Mouse (Mus musculus) urinary bladder, postnatal 36 days (tissue): ENCODE measurements at regions not wholly inside any gene's neighbourhood (a gene's known extent, or its start where the extent isn't known, plus 50 kb on each side); places are given as distances from the start of the nearest gene placed in this dataset.

Source experiments
- DNase-seq, 2 experiments: peaks; one replicate each; pipeline ENCODE4 v3.0.0; 2022; ENCODE audit warnings: low spot score in 2 of 2, mixed read lengths in 1 of 2

DNA sequence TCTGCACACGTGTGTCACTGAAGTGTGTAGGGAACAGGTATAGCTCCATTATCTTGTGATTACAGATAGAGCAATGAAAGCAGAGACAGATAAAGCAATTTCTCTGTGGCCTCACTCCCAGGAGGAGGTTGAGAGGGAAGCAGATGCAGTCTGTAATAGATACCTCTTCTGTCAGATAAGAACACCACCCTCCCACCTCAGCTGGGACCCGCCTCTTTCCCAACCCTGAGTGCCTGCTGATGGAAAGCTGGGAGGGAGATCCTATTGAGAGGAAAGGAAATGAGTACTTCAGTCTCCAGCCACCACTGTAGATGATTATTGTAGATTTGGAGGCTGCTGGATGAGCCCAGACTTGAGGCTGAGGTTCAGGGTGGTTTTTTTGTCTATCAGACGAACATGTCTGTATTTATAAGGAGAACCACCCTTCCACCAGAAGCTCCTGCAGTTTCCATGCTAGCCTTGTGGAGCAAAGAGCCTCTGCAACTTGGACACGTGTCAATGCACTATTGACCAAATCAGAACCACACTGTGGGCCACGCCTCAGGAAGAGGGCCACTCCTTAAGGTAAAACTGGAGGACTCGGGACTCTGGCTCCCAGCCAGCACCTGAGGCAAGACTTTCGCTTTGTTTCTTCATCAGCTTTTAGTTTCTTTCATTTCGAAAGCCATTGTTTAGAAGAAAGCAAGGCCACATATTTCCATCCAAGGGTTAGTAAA lies 55.3 kb upstream of the Plekha5 start:
- DNase-seq = peak; percentile 45 to 78

DNA sequence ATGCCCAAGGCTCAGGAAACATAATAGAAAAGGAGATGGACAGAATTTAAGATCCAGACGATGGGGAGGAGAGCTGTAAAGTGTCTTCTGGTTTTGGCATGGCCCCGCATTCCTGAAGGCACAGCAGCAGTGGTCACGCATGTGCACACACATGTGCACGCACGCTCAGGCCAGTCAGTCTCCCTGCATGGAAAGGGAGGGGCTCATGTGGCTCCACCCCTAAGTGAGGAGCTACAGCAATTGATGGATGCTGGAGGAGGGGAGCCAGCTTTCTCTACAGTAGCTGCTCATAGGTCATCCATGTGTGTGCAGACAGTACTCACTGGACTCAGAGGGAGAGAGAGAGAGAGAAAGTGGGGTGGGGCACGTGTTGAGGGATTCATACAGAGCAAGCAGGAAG lies 56.6 kb upstream of the Plekha5 start:
- DNase-seq = no peak

DNA sequence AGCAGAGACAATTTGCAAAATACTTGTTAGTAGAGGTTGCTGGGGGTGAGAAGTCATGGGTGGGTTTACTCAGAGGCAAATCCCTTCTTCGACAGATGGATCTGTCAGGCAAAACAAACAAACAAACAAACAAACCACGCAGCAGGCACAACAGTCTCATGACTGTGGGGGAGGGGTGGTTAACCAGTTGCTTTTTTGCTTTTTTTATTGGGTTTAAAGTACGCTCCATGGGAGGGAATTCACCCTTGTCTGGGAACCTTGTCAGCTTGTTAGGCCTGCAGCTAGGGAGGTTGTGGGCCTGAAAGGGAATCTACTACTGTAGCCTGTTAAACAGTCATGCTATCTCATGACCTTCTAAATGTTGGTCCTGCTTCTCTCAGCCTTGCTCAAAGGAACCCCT lies 57.1 kb upstream of the Plekha5 start:
- no peak for DNase-seq

DNA sequence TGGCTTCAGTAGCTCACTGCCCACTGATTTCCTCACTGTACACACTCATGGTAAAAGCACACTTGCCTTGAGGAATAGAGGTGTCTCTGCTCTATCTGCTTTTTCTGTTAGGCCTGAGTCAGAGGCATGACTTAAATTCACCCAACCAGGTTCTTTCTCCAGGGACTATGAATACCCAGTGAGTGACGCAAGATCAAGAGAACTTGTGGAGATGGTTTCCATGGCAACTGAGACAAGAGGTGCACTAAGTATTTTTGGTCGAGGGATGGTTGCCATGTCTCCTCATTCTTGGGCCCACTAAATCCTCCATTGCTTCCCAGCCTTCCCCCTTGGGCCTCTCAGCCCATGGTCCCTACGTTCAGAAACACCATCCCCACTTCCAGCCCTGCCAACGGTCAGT lies 62.9 kb upstream of the Plekha5 start:
- DNase-seq = no peak

DNA sequence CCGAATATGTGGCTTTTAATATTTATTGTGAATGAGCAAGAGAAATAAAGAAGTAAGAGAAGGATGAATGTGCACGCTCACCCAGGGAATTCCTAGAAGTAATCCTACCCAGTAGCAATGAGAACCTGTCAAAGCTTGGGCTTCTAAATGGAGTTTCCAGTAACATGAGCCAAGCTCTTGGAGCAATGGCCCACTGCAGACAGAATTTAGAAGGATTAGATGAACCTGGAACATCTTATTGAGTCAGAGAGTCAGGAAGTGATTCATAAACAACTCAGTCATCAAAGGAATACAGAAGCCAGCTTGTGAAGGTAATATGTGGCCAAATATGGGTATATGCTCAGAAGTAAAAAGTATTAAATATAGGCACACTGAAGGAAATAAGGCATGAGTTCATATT lies 66.0 kb upstream of the Plekha5 start:
- no peak for DNase-seq

DNA sequence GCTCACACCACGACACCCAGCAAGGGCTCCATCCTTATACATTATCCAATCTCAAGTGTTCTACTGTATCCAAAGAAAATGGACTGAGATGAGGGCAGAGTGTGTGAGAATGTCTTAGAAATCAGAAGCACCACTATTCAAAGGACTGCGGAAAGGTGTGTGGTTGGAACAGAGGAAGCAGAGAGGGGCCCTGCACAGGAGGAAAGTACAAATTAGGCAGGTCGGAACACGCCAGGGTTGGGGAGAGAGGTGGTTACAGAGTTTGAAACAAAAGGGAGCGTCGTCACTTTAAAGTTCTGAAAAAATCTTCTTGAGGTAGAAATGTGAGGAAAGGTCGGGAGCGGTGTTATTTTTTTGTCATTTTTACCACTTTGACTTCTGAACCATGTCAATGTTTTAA lies 66.6 kb upstream of the Plekha5 start:
- peak in 1 of 2 experiments; percentile 15 for DNase-seq

DNA sequence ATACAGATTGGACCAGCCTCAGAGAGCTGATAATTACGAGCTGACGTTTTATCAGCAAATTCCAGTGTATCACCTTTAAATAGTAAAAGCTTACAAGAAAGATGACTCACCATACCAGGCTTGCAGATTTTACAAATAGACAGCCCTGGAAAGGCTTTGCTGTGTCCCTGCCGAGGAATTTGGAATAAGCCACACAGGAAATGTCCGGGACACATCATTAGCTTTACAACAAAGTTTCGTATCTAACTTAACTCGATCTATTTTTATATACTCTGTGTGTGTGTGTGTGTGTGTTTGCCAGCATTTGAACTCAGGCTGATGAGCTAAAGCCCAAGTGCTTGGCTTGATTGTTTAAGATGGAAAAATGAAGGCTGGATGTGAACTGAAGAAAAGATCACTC lies 69.8 kb upstream of the Plekha5 start:
- DNase-seq = no peak

DNA sequence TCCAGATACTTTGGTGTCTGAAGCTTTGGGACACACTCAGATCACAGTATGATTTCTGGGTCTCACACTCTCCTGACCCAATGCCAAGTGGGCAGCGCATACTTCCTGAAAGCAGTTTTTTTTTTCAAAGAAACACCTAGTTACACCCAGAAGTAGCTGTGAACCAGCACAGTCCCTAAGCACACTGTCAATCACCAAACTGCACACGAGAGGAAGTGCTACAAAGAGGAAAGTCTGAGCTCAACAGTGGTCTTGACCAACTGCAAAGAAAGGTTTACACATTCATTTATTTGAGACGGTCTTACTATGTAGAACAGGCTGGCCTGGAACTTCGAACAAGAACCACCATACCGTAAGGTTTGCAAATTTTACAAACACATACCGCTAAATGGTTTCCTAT lies 70.2 kb upstream of the Plekha5 start:
- no peak for DNase-seq

DNA sequence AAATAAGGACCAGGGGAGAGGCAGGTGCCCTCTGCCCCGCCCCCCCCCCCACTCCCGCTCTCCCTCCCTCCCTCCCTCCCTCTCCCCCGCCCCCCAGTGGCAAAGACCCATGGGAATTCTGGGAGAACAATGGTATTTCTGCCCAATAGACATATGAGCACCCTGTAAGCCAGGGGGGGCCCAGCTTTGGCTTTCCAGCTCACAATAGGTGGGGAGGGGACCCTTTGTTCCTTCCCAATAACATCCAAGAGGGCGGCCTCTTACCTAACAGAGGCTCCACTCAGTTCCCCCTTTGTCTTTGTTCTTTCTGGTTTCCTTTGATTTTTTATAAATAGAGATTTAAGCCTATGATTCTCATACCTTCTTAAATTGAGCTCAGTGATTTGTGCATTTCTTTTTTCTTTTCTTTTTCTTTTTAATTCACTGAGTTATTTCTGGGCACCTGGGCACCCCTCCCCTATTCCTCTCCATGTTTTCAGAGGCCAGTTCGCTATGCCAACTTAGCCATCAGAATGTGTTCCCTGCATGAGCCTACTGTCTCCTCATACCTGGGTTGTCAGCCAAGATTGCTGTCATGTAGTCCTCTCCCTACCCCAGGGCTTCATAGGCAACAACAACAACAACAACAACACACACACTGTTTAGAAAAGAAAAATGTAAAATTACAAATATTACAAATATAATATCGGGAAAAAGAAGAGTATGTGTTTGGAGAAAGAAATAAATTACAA lies 72.3 kb upstream of the Plekha5 start:
- DNase-seq = no peak

DNA sequence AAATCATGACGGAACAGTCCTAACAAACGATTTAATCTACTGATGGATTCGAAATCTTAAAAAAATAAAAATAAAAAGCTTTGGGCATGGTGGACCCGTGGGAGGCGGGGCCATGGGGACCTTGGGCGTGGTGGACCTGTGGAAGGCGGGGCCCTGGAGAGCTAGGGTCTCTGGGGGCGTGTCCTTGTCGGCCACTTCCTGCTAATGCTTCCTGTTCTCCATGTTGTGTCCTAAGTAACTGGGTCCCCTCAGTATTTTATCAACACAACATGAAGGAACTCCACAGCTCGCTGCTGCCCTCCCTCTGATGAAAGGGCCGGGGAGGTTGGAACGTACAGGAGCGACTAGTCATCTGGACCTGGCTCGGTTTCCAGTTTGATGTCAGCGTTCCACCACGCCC lies 75.3 kb upstream of the Plekha5 start:
- no peak for DNase-seq

DNA sequence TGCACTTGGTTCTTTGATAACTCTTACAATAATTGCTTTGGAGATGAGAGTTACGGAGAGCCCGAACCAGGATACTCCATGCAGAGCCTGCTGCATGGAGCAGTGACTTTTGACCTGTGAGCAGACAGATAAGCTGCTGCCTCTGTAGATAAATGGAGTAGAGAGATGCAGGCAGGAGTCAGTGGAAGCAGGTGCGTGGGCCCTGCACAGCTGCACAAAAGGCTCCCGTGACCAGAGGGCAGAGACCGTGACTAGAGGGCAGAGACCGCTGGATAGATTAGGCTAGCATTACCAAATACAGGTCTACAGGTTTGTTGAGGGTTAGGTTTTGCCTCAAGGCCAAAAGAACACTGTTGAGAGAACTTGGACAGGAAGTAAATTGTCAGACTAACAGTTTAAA lies 76.9 kb upstream of the Plekha5 start:
- DNase-seq = no peak

DNA sequence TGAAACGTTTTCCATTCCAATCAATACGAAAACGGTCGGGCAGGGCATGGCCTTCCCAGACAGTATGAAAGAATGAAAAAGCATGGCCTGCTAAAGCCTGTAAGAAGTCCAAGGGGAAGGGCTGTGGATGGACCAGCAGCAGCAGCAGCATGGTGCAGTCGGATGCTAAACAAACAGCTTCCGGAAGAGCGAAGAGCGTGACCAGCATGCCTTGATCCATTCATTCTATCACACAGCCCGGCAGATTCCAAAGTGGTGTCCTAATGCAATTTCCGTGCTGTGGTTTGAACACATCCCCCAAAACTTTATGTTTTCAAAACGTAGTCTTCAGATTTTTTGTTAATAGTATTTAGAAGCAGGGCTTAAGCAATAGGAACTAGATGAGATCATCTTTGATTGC lies 80.2 kb upstream of the Plekha5 start:
- no peak for DNase-seq

DNA sequence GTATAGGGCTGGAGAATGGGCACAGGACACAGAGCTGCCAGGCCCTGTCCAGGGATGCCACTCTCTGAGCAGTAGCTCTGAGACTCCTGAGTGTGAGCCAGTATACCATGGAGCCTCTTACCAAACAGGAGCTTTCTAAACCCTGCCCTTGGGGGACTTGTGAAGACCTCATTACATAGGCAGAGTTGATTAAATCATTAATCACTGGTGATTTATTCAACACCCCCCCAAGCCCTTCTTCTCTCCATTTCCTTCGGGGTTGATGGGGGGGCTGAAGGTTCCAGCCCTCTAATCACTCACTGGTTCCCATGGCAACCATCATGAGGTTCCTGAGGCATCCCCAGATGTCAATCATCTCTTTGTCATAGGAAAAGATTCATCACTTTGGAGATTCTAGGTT lies 81.0 kb upstream of the Plekha5 start:
- DNase-seq = no peak

DNA sequence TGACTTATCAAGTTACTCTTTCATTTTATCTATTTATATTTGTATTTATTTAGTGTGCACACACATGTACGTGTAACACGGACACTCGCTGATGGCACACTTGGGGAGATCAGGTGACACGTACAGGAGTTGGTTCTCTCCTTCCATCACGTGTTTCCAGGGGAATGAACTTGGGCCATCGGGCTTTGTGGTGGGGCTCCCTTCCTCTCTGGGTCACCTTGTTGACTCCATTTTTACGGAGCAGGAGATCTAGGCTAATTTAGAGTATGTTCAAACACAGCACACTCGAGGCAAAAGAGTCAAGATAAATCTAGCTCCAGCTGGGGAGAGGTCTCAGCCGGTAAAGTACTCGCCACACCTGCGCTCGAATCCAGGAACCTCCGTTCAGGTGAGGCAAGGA lies 84.1 kb upstream of the Plekha5 start:
- no peak for DNase-seq

DNA sequence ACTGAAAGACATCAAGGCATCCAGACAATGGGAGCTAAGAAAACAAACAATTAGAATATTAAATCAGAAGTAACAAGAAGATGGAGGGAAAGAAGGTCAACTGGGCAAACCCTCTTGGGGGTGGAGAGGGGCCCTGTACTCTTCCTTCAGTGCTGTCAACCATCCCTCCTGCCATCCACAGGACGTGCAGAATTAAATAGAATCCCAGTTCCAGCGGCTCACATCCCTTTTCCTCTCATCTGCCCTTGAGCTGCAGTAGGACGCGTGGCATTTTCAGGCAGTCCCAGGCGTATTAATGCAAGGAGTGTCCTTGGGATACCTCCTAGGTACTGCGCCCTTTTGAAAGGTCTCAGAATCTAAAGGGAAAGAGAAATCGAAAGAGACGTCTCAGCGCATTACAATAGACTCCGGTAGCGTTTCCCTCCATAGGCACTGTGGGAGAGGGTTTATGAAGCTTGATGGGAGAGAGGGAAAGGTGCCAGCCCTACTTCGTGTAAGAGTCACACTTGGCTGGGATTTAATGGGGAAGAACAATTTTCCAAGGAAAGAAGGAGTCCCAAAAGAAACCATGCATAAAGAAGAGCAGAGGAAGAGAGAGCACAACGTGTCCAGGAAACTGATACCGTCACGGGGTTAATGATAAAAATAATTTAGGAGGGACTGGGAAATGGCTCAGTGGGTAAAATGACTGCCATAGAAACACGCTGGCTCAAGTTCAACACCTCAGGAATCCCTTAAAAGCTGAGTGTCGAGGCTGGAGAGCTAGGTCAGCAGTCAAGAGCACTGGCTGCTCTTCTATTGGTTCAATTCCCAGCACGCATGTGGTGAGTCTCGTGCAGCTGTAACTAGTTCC lies 85.7 kb upstream of the Plekha5 start:
- DNase-seq = no peak

DNA sequence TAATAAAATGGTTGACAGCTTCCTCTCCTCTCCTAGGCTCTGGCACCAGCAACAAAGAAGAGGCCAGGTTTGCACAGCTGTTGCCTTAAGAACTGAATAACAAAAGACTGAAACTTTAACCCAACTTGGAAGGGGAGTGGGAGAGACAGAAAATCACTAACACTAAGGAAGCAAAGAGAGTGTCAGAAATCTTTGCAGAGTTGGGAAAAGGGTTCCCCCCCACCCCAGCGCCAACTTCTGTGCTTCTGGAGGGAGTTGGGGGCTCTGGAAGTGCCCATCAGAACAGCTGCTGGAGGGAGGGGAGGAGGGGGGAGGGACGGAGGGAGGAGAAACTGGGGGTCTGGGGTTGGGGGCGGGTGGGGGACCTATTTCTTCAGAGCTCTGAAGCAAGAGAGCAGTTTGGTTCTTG lies 86.8 kb upstream of the Plekha5 start:
- DNase-seq = no peak

DNA sequence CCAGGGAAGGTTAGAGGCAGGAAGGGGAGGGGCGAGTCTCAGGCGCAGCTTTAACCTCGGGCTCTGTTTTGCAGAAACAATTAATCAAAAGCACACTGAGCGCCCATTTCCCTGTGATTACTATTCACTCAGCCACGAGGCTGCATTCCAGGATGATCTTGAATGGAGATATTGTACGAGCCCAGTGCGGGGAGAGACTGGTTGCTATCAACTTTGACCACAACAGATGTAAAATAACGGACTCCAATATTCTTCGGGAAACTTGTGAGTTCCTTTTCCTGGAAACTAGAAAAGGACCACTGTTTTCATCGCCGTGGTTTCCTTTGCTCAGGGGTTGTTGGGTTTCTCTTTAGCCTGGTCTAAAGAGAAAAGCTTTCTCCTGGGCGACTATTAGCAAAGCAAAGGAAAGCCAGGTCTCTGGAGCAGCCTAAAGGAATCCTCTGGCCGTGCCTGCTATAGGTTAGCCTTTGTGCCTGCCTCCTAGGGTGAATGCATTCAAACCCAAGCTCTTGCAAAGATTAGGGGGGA lies 87.4 kb upstream of the Plekha5 start:
- no peak for DNase-seq

DNA sequence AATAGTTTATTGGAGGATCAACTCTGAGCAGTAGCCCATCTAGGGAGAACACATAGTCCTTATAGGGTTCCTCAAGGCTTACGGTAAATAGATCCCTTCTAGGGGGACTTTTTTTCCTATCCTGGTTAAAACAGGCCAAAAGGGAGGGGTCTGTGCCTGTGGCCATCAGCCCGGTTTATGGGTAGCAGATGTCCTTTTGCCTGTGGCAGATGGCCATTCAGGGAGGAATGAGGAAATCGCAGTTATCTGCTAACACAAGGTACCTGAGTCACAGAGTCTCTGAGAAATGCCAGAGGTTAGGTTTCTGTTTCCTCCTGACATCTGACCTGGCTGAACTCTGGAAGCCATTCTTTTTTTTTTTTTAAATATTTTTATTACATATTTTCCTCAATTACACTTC lies 90.5 kb upstream of the Plekha5 start:
- DNase-seq = no peak

DNA sequence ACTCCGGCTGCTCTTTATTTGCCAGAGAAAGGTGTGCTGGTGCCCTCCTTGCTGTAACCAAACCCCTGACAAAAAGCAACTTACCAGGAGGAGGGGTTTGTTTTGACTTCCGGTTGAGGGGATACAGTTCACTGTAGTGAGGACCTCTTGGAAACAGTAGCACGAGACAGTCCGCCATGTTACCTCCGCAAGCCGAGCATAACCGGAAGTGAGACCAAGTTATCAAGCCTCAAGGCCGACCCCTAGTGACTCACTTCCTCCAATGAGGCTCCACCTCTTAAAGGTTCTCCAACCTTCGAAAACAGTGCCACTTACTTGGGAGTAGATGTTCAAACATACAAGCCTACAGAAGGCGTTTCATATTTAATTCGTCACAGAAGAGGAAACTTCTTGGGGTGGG lies 115.2 kb upstream of the Plekha5 start:
- no peak for DNase-seq

DNA sequence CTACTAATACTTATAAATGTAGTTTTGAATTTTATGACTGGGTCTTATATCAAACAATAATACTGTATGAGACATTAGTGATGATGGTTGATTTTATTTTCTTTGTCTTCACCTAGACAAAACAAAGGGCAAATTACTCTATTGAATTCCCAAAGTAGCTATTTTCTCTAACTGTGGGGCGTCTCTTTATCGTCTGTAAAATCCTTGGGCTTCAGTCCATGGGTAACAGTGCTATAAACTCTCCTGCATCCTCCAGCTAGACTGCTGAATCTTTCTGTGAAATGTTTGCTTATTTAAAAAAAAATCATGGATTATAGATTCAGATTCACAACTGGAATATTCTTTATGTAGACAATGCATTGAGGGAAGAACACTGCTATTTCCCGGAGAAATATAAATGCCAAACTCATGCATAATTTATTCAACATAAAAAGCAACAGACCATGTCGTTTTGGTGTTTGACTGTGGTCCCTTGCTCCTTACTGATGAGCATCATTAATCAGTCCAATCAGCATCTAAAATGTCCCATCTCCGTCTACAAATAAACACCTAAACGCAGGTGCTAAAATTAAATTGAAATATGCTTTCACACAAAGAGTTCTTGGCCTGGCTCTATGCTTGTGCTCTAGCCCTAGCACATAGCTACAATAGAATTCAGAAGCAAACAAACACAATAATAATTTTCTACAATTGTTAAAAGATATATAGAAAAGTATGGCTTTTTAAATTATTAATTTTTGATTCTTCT lies 116.9 kb upstream of the Plekha5 start:
- DNase-seq = no peak

DNA sequence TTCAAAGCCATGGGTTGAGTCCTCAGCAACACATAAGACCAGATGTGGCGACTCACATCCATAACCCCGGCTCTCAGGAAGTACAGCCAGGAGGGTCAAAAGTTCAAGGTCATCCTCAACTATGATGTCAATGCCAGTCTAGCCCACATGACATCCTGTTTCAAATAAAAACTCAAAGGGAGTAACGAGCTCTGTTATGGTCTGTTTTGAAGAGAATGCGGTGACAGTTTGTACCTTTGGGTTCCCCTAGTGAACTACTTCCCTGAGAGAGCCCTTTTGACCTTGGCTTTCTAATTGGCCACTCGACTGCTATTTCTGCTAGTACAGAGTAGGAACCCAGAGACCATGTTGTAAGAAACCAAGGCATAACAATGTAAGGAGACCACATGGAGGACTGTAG lies 119.7 kb upstream of the Plekha5 start:
- no peak for DNase-seq
